Mouse (Mus musculus) intestine, postnatal 0 days (tissue): ENCODE measurements around the gene Rapgef4. TPM values are rescaled to one million over a fixed set of nuclear protein-coding genes. Genes with fewer than 3 reads are reported as not detected.
A peak's percentile ranks its signal among the peaks of the same experiment; 100 is the strongest.

Experiments used
- ATAC-seq: fragments of 200-750 bp; cut with Nextera tagmentation; 2 replicates; pipeline ENCODE4 v1.8.0; 2017; ENCODE audit warnings: mild to moderate bottlenecking, moderate TSS enrichment, moderate library complexity
- H3K27ac ChIP-seq: fragments of 300-500 bp; sonication (generic); 2 replicates; pipeline ENCODE4 v1.5.1; 2014; ENCODE audit warnings: mild to moderate bottlenecking, low read depth, low read length, moderate library complexity
- H3K27me3 ChIP-seq: fragments of 300-500 bp; sonication (generic); replicated peaks from 2 replicates; pipeline ENCODE4 v1.6.1; 2014; ENCODE audit warnings: low read length, mixed read lengths; ENCODE audit not compliant: control insufficient read depth, insufficient read depth
- H3K36me3 ChIP-seq: fragments of 300-500 bp; sonication (generic); 2 replicates; pipeline ENCODE4 v1.6.1; 2014; ENCODE audit warnings: mild to moderate bottlenecking, moderate library complexity; ENCODE audit not compliant: control insufficient read depth, insufficient read depth
- H3K4me1 ChIP-seq: fragments of 300-500 bp; sonication (generic); replicated peaks from 2 replicates; pipeline ENCODE4 v1.6.1; 2014; ENCODE audit warnings: antibody characterized with exemption, low read length, mixed read lengths; ENCODE audit not compliant: control insufficient read depth, insufficient read depth
- H3K4me2 ChIP-seq: fragments of 300-500 bp; sonication (generic); replicated peaks from 2 replicates; pipeline ENCODE4 v1.6.1; 2014; ENCODE audit warnings: low read depth, mild to moderate bottlenecking, moderate library complexity
- H3K4me3 ChIP-seq: fragments of 300-500 bp; sonication (generic); 2 replicates; pipeline ENCODE4 v1.5.1; 2014; ENCODE audit warnings: low read depth, low read length
- H3K9ac ChIP-seq: fragments of 300-500 bp; sonication (generic); 2 replicates; pipeline ENCODE4 v1.6.1; 2014; ENCODE audit warnings: mild to moderate bottlenecking, low read depth, low read length
- H3K9me3 ChIP-seq: fragments of 300-500 bp; sonication (generic); 2 replicates; pipeline ENCODE4 v1.6.1; 2016; ENCODE audit warnings: mixed run types; ENCODE audit not compliant: control insufficient read depth
- CTCF ChIP-seq: sonication (generic); IDR thresholded peaks from 2 replicates; pipeline ENCODE4 v1.5.1; 2016; ENCODE audit warnings: low read depth, mild to moderate bottlenecking, control low read depth, antibody characterized with exemption, moderate library complexity
- WGBS: fragments of 180-500 bp; shearing (Covaris S2); extraction: QIAGEN DNeasy Blood & Tissue Kit; methylation state at CpG from one replicate; pipeline ENCODE4 v1.1.7; 2014; 5-methylcytosine and 5-hydroxymethylcytosine counted together
- polyA plus RNA-seq: library from polyadenylated mRNA; unstranded; fragments of >200 nt; fragmentation: Nextera tagmentation; extraction: Ambion mirVana; gene quantifications from 2 replicates; pipeline ENCODE4 v1.2.1, GENCODE M21; 2015

The Rapgef4 gene
- polyA plus RNA-seq, result 2.7 and 3.4 TPM in 2 replicates

GRCm38 (mm10) chr2:71980771-71981342 lies at the start of gene Rapgef4:
Gene Rapgef4, plus strand, starts transcription at chr2:71981240.
- peak; percentile 22; the same call in 1 of the 2 replicates for ATAC-seq
- no peaks in the 10 kb centered on the region for H3K4me1 ChIP-seq
- peak within 1 kb of the TSS; percentile 48 for H3K9ac ChIP-seq
- H3K4me2 ChIP-seq, result peak within 1 kb of the TSS; percentile 98
- no peaks in the 10 kb centered on the region for H3K9me3 ChIP-seq
- H3K4me3 ChIP-seq, result peak within 1 kb of the TSS; percentile 47
- H3K27me3 ChIP-seq, result no peaks in the 10 kb centered on the region
- no peak for TF ChIP-seq CTCF
- no peak within 1 kb of the TSS for H3K27ac ChIP-seq
- H3K36me3 ChIP-seq, result no peaks in the 10 kb centered on the region
- WGBS, result under 1% methylated on average over 27 of the region's 52 CpGs

- no peaks in the 10 kb centered on the region for H3K27me3 ChIP-seq
- no peak for TF ChIP-seq CTCF
- H3K27ac ChIP-seq, result no peak overlapping the region
- no peak overlapping the region for H3K4me3 ChIP-seq
- H3K4me1 ChIP-seq, result no peaks in the 10 kb centered on the region
- H3K9me3 ChIP-seq, result no peaks in the 10 kb centered on the region
- no peak overlapping the region for H3K4me2 ChIP-seq
- H3K9ac ChIP-seq, result no peak overlapping the region
- no peak for ATAC-seq
- no peaks in the 10 kb centered on the region for H3K36me3 ChIP-seq
- 82% methylated on average over 8 of the region's 8 CpGs for WGBS
Measured at GRCm38 (mm10) chr2:71934046-71934445, 47.0 kb upstream of the Rapgef4 start.

- TF ChIP-seq CTCF, result no peak
- ATAC-seq, result no peak
Measured at GRCm38 (mm10) chr2:71936711-71937110, 44.3 kb upstream of the Rapgef4 start.

GRCm38 (mm10) chr2:71937649-71938308 lies 43.3 kb upstream of the Rapgef4 start:
- no peaks in the 10 kb centered on the region for H3K27me3 ChIP-seq
- H3K4me3 ChIP-seq, result no peak overlapping the region
- H3K9ac ChIP-seq, result no peak overlapping the region
- no peak overlapping the region for H3K27ac ChIP-seq
- no peak for TF ChIP-seq CTCF
- H3K4me2 ChIP-seq, result no peak overlapping the region
- H3K36me3 ChIP-seq, result no peaks in the 10 kb centered on the region
- no peaks in the 10 kb centered on the region for H3K9me3 ChIP-seq
- ATAC-seq, result no peak
- H3K4me1 ChIP-seq, result no peaks in the 10 kb centered on the region
- WGBS, result 80% methylated on average over 3 of the region's 3 CpGs

More at GRCm38 (mm10) chr2:71936711-71937110, 44.3 kb upstream of the Rapgef4 start:
- no peak overlapping the region for H3K4me2 ChIP-seq
- no peaks in the 10 kb centered on the region for H3K36me3 ChIP-seq
- H3K9ac ChIP-seq, result no peak overlapping the region
- H3K4me1 ChIP-seq, result no peaks in the 10 kb centered on the region
- H3K9me3 ChIP-seq, result no peaks in the 10 kb centered on the region
- no peak overlapping the region for H3K27ac ChIP-seq
- WGBS, result 88% methylated on average over 1 of the region's 1 CpGs
- H3K27me3 ChIP-seq, result no peaks in the 10 kb centered on the region
- no peak overlapping the region for H3K4me3 ChIP-seq

- H3K4me2 ChIP-seq, result no peak overlapping the region
- WGBS, result 57% methylated on average over 6 of the region's 6 CpGs
- no peak for ATAC-seq
- no peaks in the 10 kb centered on the region for H3K9me3 ChIP-seq
- no peaks in the 10 kb centered on the region for H3K4me1 ChIP-seq
- no peak for TF ChIP-seq CTCF
- no peaks in the 10 kb centered on the region for H3K27me3 ChIP-seq
- H3K9ac ChIP-seq, result no peak overlapping the region
- H3K36me3 ChIP-seq, result no peaks in the 10 kb centered on the region
- no peak overlapping the region for H3K27ac ChIP-seq
- no peak overlapping the region for H3K4me3 ChIP-seq
Measured at GRCm38 (mm10) chr2:71938716-71939393, 42.2 kb upstream of the Rapgef4 start.

GRCm38 (mm10) chr2:71941005-71941720 lies 39.9 kb upstream of the Rapgef4 start:
- H3K4me3 ChIP-seq, result no peak overlapping the region
- H3K9me3 ChIP-seq, result no peaks in the 10 kb centered on the region
- WGBS, result 96% methylated on average over 3 of the region's 3 CpGs
- no peaks in the 10 kb centered on the region for H3K27me3 ChIP-seq
- TF ChIP-seq CTCF, result no peak
- H3K4me2 ChIP-seq, result no peak overlapping the region
- no peak overlapping the region for H3K9ac ChIP-seq
- ATAC-seq, result no peak
- H3K4me1 ChIP-seq, result no peaks in the 10 kb centered on the region
- no peaks in the 10 kb centered on the region for H3K36me3 ChIP-seq
- no peak overlapping the region for H3K27ac ChIP-seq
